Mouse (Mus musculus) cortical plate, adult 2 months (tissue): Measurements from ENCODE around the gene Ifi208. TPM values are rescaled to one million over a fixed set of nuclear protein-coding genes. Genes with fewer than 3 reads are reported as not detected.

Experiments used
- H3K27ac ChIP-seq: fragments of 200-500 bp; 2 replicates; pipeline ENCODE4 v1.5.1; 2012; ENCODE audit warnings: low read length, control low read depth, inconsistent platforms; ENCODE audit not compliant: insufficient read depth
- H3K4me1 ChIP-seq: fragments of 200-500 bp; 2 replicates; pipeline ENCODE4 v1.6.1; 2011; ENCODE audit warnings: low read length; ENCODE audit not compliant: control insufficient read depth, insufficient read depth
- H3K4me3 ChIP-seq: fragments of 200-500 bp; 2 replicates; pipeline ENCODE4 v1.5.1; 2011; ENCODE audit warnings: mild to moderate bottlenecking, low read length, control low read depth; ENCODE audit not compliant: insufficient read depth
- CTCF ChIP-seq: fragments of 200-500 bp; IDR thresholded peaks from 2 replicates; pipeline ENCODE4 v1.5.1; 2011; ENCODE audit warnings: mild to moderate bottlenecking, control low read depth, low read length; ENCODE audit not compliant: insufficient read depth; ENCODE audit errors: extremely low read depth
- POLR2A ChIP-seq: fragments of 200-500 bp; IDR thresholded peaks from 2 replicates; pipeline ENCODE4 v1.6.1; 2011; ENCODE audit warnings: mild to moderate bottlenecking, low read length, control low read depth; ENCODE audit not compliant: insufficient read depth; ENCODE audit errors: extremely low read depth
- polyA plus RNA-seq: library from polyadenylated mRNA; depleted of rRNA; stranded (reverse); fragments of >200 nt; gene quantifications from 2 replicates; pipeline ENCODE4 v1.2.3, GENCODE M21; 2012; rRNA removed

Ifi208 gene
- polyA plus RNA-seq, 1 experiment: not detected

DNA sequence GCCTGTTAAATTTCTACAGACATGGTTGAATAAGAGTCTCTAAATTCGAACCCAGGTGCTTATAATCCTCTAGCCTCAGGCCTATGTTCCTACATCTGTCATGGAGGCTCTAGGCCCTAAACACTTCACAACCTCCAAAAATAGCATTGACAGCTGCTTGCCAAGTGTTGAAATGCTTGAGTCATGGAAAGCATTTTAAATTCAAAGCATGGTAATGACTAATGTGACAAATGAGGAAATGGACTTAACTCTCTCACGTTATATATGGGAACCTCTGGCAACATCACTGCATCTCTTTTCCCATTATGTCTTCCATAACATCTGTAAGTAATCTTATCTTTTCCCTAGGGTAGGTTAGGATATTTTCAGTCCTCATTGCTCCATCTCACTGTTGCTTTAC is 63.5 kb downstream of the Ifi208 start:
- Histone ChIP-seq H3K4me1 (no peaks in the 10 kb centered on the region), H3K27ac (no peak overlapping the region), H3K4me3 (no peak overlapping the region)
- no peak for TF ChIP-seq CTCF
- no peak for TF ChIP-seq POLR2A

DNA sequence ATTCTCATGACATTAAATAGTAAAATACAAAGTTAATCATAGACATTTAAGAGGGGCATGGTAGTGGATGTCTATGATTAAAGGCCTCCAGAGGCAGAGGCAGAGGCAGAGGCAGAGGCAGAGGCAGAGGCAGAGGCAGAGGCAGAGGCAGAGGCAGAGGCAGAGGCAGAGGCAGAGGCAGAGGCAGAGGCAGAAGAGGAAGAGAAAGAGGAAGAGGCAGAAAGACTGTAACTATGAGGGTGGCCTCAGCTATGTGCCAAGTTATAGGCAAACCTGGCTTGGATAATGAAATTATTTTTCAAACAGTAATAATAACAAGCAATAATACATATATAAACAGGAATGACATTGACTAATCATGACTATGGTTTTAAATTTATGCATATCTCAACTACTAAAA is 67.1 kb downstream of the Ifi208 start:
- TF ChIP-seq CTCF (no peak), POLR2A (no peak)
- H3K27ac ChIP-seq: no peak overlapping the region
- no peak overlapping the region for H3K4me3 ChIP-seq
- H3K4me1 ChIP-seq: no peaks in the 10 kb centered on the region

DNA sequence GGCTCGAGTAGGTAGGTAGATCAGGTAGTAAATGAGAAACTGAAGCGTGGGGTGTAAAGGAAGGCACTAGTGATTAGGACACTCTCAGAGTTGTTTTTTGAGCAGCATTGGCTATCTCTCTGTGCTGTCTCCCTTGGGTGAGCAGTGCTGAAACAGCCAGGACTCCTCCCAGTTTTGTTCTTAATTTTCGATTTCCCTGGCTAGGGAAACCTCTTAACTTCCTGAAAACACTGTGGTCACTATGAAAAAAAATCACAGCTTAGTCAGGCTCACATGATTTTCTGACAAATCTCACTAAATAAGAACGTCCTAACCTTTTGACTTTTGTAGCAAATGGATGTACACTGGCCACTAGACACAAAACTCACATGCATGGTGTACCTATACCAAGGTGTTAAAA is 68.2 kb downstream of the Ifi208 start, which contains the start of gene Ifi207:
TSS of gene Ifi207 (minus strand) at position 92 of the 400 bp plus-strand sequence.
- H3K4me1 ChIP-seq: no peaks in the 10 kb centered on the region
- H3K4me3 ChIP-seq: no peak within 1 kb of the TSS
- no peak within 1 kb of the TSS for H3K27ac ChIP-seq
- TF ChIP-seq POLR2A (no peak), CTCF (no peak)

DNA sequence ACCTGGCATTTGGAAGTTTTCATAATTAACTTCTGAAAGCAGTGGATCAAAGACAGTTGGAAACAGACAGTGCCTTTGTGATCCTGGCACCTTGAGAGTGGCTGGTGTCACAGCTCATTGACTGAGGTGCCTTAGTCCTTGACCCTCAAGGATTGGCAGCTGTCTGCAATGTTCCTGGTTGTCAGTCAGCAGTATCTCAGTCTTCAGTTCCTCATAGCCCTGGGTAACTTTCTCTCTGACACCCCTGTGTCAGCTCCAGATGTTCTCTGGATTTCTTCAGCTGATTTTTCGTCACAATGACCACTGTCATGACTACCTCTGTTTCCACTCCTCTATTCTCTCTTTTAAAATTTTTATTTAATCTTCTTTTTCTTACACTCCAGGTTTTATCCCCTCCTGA is 68.8 kb downstream of the Ifi208 start:
- no peaks in the 10 kb centered on the region for H3K4me1 ChIP-seq
- H3K27ac ChIP-seq: no peak overlapping the region
- no peak for TF ChIP-seq POLR2A
- H3K4me3 ChIP-seq: no peak overlapping the region

Other genes with a start within 250 kb of the Ifi208 start
- 0.06 and 0.08 TPM in 2 replicates for gene Ifi206, start 182.6 kb upstream of the Ifi208 start, polyA plus RNA-seq
- not detected in 2 replicates for gene Ifi214, start 137.7 kb upstream of the Ifi208 start, polyA plus RNA-seq
- gene Ifi213, start 74.4 kb upstream of the Ifi208 start, polyA plus RNA-seq: 0.13 and 0.28 TPM in 2 replicates
- gene Ifi209, start 42.8 kb upstream of the Ifi208 start, polyA plus RNA-seq: 0.21 TPM in 2 replicates
- gene Ifi207, start 68.1 kb downstream of the Ifi208 start, polyA plus RNA-seq: 0.17 and 0.31 TPM in 2 replicates
- 0.31 and 0.47 TPM in 2 replicates for gene Ifi204, start 93.3 kb downstream of the Ifi208 start, polyA plus RNA-seq
- 0.13 and 0.21 TPM in 2 replicates for gene Ifi211, start 239.4 kb downstream of the Ifi208 start, polyA plus RNA-seq